Mouse (Mus musculus) adrenal gland, adult 18-20 months (tissue): ENCODE data around the gene 4931428F04Rik. TPM values are rescaled to one million over a fixed set of nuclear protein-coding genes. Genes with fewer than 3 reads are reported as not detected.
"Not testable (repeated sequence)": the region's sequence is repeated elsewhere in the genome, so short reads cannot be mapped to it uniquely, and the experiment has no call there.

Experiments
- DNase-seq, 2 experiments: peaks; one replicate each; pipeline ENCODE4 v3.0.0; 2021 to 2022; ENCODE audit warnings: low spot score in 2 of 2
- microRNA-seq, 2 experiments: library from miRNA; unstranded; fragments of <30 nt; microRNA quantifications; one replicate each; pipeline ENCODE4 v1.2.0; 2021; ENCODE audit warnings: borderline number of aligned reads in 2 of 2
- total RNA-seq, 2 experiments: library from RNA; stranded (reverse); gene quantifications; 1 replicate in 1 of 2; 2 replicates in 1 of 2; pipeline ENCODE4 v1.2.3; 2021

The 4931428F04Rik gene
- total RNA-seq, 2 experiments from 2014 or later: 2.2 to 2.8 TPM

DNA sequence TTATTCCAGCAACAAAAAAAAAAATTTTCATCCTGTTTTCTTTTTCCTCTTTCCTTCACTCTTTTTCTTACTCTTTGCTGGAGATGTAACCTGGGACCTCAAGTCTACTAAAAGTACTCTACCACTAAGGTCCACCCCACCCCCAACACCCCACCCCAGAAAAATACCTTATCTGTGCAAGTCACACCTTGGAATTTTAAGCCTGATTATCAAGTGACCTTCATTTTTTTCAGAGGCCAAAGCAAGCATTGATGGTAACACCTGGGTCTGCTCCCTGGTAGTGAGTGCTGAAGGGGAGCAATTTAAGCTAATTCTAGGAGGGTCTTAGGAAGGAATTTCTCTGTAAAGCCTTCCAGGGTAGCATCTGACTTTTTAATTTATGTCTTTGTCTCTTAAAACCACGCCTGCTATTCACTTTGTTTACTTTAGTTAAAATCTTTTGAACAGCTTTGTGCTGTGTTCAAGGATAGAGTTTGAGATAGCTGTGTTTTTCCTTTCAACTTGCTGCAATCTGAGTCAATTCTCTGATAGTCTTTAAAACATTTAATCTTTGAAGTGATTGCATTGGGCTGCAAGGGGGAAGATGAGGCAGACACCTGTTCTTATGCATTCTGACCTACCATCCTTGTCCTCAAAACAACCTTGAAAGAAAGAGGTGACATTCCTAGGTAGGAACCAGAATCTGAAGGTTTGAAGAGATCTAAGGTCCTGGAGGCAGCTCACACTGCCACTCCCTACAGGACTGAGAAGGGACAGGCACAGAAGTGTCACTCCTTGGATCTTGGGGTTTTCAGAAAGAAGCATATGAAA lies 56.3 kb downstream of the 4931428F04Rik start:
- DNase-seq: no peak

- DNase-seq: not testable (repeated sequence)
Measured at GRCm38 (mm10) chr8:105232321-105232693, 57.4 kb downstream of the 4931428F04Rik start.

DNA sequence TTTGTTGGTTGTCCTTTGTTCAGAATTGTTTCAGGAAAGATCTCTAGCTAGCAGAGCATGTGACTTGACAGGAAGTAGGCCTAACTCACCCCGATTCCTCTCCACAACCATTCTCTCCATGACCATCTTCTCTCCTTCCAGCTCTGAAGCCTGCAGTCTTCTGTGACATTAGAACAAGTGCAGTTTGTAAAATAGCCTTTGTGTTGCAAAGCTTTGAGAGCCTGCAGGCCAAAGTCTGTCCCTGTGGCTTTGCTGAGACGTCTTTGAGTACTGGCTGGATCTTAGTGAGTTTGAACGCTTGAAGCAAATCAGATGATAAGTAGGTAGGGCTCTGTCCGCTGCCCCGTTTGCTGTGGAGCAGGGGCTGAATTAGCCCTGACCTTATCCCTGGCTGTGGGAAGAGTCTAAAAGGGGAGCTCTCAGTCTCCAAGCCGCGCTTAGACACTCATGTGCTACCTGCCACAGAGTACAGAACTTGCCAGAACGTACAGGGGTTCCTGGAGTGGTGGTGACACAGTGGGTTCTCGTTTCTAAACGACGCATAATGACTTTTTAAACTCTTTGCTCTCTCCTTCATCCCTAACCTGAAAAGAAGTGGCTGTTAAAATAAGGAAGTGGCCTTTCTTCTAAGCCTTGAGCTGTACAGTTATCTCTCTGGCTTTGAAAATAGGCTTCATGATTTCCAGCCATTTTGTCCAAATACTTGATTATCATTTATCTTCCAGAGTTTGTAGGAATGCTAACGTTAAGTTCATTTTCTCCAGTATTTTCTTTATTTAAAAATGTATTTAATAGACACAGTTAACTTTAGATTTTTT lies 58.0 kb downstream of the 4931428F04Rik start:
- no peak for DNase-seq

Small RNA genes within 50 kb of the gene (microRNA-seq; reads per million reads assigned to microRNA genes)
- 0 reads per million in 2 experiments for gene Gm27320
- 3,519 to 6,929 reads per million in 2 experiments for gene Mir328

Other genes with a start within 250 kb of the 4931428F04Rik start
- gene Ces3a, start 241.3 kb downstream of the 4931428F04Rik start, total RNA-seq: under 1 TPM in 1 of 2 experiments, not detected in 1; 0.27 TPM
- gene Ces3b, start 206.1 kb downstream of the 4931428F04Rik start, total RNA-seq: not detected
- gene Ces4a, start 158.1 kb downstream of the 4931428F04Rik start, total RNA-seq: not detected
- gene Cbfb, start 119.2 kb downstream of the 4931428F04Rik start, total RNA-seq: 100 to 1,000 TPM in 1 of 2 experiments, 10 to 100 TPM in 1; 89.7 to 105 TPM
- 10 to 100 TPM; 23.4 to 32.0 TPM for gene D230025D16Rik, start 64.7 kb downstream of the 4931428F04Rik start, total RNA-seq
- gene B3gnt9, start 34.7 kb downstream of the 4931428F04Rik start, total RNA-seq: 1 to 10 TPM; 2.7 to 3.2 TPM
- gene Tradd, start 25.3 kb downstream of the 4931428F04Rik start, total RNA-seq: 10 to 100 TPM; 13.1 to 15.5 TPM
- gene Fbxl8, start 25.2 kb downstream of the 4931428F04Rik start, total RNA-seq: 1 to 10 TPM; 3.7 to 4.3 TPM
- 1 to 10 TPM; 2.2 to 4.3 TPM for gene Hsf4, start 20.1 kb downstream of the 4931428F04Rik start, total RNA-seq
- gene Nol3, start 13.7 kb downstream of the 4931428F04Rik start, total RNA-seq: 10 to 100 TPM in 1 of 2 experiments, 1 to 10 TPM in 1; 6.7 to 20.3 TPM
- 10 to 100 TPM; 15.6 to 17.2 TPM for gene Exoc3l, start 6.2 kb upstream of the 4931428F04Rik start, total RNA-seq
- gene E2f4, start 7.8 kb upstream of the 4931428F04Rik start, total RNA-seq: 10 to 100 TPM; 43.2 to 44.9 TPM
- gene Elmo3, start 15.7 kb upstream of the 4931428F04Rik start, total RNA-seq: 1 to 10 TPM; 4.5 to 6.9 TPM
- gene Lrrc29, start 36.4 kb upstream of the 4931428F04Rik start, total RNA-seq: 1 to 10 TPM; 3.1 to 3.8 TPM
- gene Tmem208, start 36.5 kb upstream of the 4931428F04Rik start, total RNA-seq: 10 to 100 TPM; 55.6 to 69.6 TPM
- 1 to 10 TPM; 8.3 to 8.6 TPM for gene Fhod1, start 58.1 kb upstream of the 4931428F04Rik start, total RNA-seq
- under 1 TPM; 0.58 to 0.93 TPM for gene Slc9a5, start 59.0 kb upstream of the 4931428F04Rik start, total RNA-seq
- gene Plekhg4, start 83.4 kb upstream of the 4931428F04Rik start, total RNA-seq: under 1 TPM; 0.17 to 0.67 TPM
- gene Kctd19, start 123.6 kb upstream of the 4931428F04Rik start, total RNA-seq: under 1 TPM in 1 of 2 experiments, not detected in 1; 0.13 TPM
- 1 to 10 TPM; 3.3 to 4.5 TPM for gene Lrrc36, start 123.7 kb upstream of the 4931428F04Rik start, total RNA-seq
- gene Tppp3, start 181.7 kb upstream of the 4931428F04Rik start, total RNA-seq: 10 to 100 TPM; 24.0 to 43.0 TPM
- 10 to 100 TPM; 18.1 to 18.3 TPM for gene Zdhhc1, start 207.0 kb upstream of the 4931428F04Rik start, total RNA-seq
- gene Hsd11b2, start 228.9 kb upstream of the 4931428F04Rik start, total RNA-seq: under 1 TPM; 0.16 to 0.53 TPM